Mouse (Mus musculus): ENCODE data around the gene Nfyb. TPM values are rescaled to one million over a fixed set of nuclear protein-coding genes. Genes with fewer than 3 reads are reported as not detected.
A peak's percentile ranks its signal among the peaks of the same experiment; 100 is the strongest.

Nfyb gene
- polyA plus RNA-seq, 1 experiment from 2014 or later, result 44.6 TPM

DNA sequence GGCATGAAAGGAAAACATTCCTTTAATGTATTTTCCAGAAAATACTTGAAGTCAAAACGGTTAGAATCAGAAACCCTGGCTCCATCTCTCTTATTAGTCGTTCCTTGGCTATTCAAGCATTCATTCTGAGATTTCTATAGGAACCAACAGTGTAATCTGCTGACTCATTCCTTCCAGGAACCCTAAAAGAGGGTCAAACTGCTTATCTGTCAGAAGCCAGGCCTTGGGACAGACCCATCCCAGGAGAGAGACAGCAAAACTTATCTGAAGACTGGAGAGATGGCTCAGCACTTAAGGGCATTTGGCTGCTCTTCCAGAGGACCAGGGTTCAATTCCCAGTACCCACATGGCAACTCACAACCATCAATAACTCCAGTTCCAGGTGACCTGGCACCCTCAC lies 13.1 kb upstream of the Nfyb start:
- H3K4me3 ChIP-seq (ENCODE audit: low read depth, low read length), result no peak overlapping the region
- H3K4me1 ChIP-seq (ENCODE audit: control insufficient read depth, insufficient read depth, low read length), result no peaks in the 10 kb centered on the region
- H3K9ac ChIP-seq (replicated peaks; ENCODE audit: low read depth, low read length), result no peak overlapping the region
- ATAC-seq (ENCODE audit: insufficient number of reproducible peaks, insufficient read depth, low FRiP score, low read depth), result no peak
- 55% methylated on average over 2 of the region's 2 CpGs for WGBS
- H3K27ac ChIP-seq (ENCODE audit: low read length), result no peak overlapping the region
- no peaks in the 10 kb centered on the region for H3K9me3 ChIP-seq (ENCODE audit: control insufficient read depth, low read depth, low read length)
- H3K36me3 ChIP-seq (ENCODE audit: control insufficient read depth, insufficient read depth, low read length), result no peaks in the 10 kb centered on the region
- H3K4me2 ChIP-seq (replicated peaks; ENCODE audit: low read depth, low read length), result no peak overlapping the region
- H3K27me3 ChIP-seq (ENCODE audit: control insufficient read depth, insufficient read depth, low read length), result no peaks in the 10 kb centered on the region

GRCm38 (mm10) chr10:82774841-82775240 lies 10.9 kb upstream of the Nfyb start:
- WGBS, result 90% methylated on average over 5 of the region's 5 CpGs
- Histone ChIP-seq H3K36me3 (ENCODE audit: control insufficient read depth, insufficient read depth, low read length) (no peaks in the 10 kb centered on the region), H3K4me3 (ENCODE audit: low read depth, low read length) (no peak overlapping the region), H3K4me1 (ENCODE audit: control insufficient read depth, insufficient read depth, low read length) (no peaks in the 10 kb centered on the region), H3K9ac (replicated peaks; ENCODE audit: low read depth, low read length) (no peak overlapping the region), H3K9me3 (ENCODE audit: control insufficient read depth, low read depth, low read length) (no peaks in the 10 kb centered on the region), H3K4me2 (replicated peaks; ENCODE audit: low read depth, low read length) (no peak overlapping the region), H3K27me3 (ENCODE audit: control insufficient read depth, insufficient read depth, low read length) (no peaks in the 10 kb centered on the region), H3K27ac (ENCODE audit: low read length) (no peak overlapping the region)
- ATAC-seq (ENCODE audit: insufficient number of reproducible peaks, insufficient read depth, low FRiP score, low read depth), result no peak

DNA sequence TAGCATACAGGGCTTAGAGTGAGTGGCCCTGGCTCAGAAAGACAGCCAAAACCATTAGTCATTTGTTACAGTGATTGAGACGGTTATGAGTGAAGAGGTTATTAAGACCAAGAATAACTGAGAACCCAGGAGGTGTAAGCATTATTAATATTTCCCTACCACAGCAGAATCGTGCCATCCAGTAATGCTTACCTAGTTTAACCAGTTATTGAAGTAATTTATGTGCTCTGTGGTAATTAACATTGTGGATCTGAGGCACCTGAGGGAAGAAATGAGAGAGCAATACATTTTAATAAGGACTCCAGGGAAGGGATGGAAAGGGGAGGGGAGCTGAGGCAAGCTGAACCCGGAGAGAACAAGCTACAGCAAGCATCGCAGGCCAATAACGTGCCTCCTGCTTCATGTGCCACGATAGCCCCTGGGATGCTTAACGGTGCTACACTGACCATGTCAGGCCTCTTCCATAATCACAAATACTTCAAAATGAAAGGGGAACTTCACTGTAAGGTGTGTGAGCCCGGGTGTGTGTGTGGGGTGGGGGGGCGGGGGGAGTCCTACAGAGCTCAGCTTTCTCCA lies 7.7 kb upstream of the Nfyb start:
- Histone ChIP-seq H3K27ac (ENCODE audit: low read length) (no peak overlapping the region), H3K27me3 (ENCODE audit: control insufficient read depth, insufficient read depth, low read length) (no peaks in the 10 kb centered on the region), H3K4me1 (ENCODE audit: control insufficient read depth, insufficient read depth, low read length) (no peaks in the 10 kb centered on the region), H3K4me3 (ENCODE audit: low read depth, low read length) (no peak overlapping the region), H3K4me2 (replicated peaks; ENCODE audit: low read depth, low read length) (no peak overlapping the region), H3K9ac (replicated peaks; ENCODE audit: low read depth, low read length) (no peak overlapping the region), H3K9me3 (ENCODE audit: control insufficient read depth, low read depth, low read length) (no peaks in the 10 kb centered on the region), H3K36me3 (ENCODE audit: control insufficient read depth, insufficient read depth, low read length) (no peaks in the 10 kb centered on the region)
- no peak for ATAC-seq (ENCODE audit: insufficient number of reproducible peaks, insufficient read depth, low FRiP score, low read depth)
- WGBS, result 70% methylated on average over 9 of the region's 9 CpGs

- Histone ChIP-seq H3K27ac (ENCODE audit: low read length) (no peak overlapping the region), H3K36me3 (ENCODE audit: control insufficient read depth, insufficient read depth, low read length) (no peaks in the 10 kb centered on the region), H3K4me2 (replicated peaks; ENCODE audit: low read depth, low read length) (no peak overlapping the region), H3K4me1 (ENCODE audit: control insufficient read depth, insufficient read depth, low read length) (no peaks in the 10 kb centered on the region), H3K27me3 (ENCODE audit: control insufficient read depth, insufficient read depth, low read length) (no peaks in the 10 kb centered on the region), H3K9ac (replicated peaks; ENCODE audit: low read depth, low read length) (no peak overlapping the region), H3K4me3 (ENCODE audit: low read depth, low read length) (no peak overlapping the region), H3K9me3 (ENCODE audit: control insufficient read depth, low read depth, low read length) (no peaks in the 10 kb centered on the region)
- 98% methylated on average over 2 of the region's 2 CpGs for WGBS
- no peak for ATAC-seq (ENCODE audit: insufficient number of reproducible peaks, insufficient read depth, low FRiP score, low read depth)
These were observed 6.8 kb upstream of the Nfyb start for GRCm38 (mm10) chr10:82770713-82771112.

- Histone ChIP-seq H3K4me2 (replicated peaks; ENCODE audit: low read depth, low read length) (no peak overlapping the region), H3K9me3 (ENCODE audit: control insufficient read depth, low read depth, low read length) (no peaks in the 10 kb centered on the region), H3K27me3 (ENCODE audit: control insufficient read depth, insufficient read depth, low read length) (no peaks in the 10 kb centered on the region), H3K9ac (replicated peaks; ENCODE audit: low read depth, low read length) (no peak overlapping the region), H3K4me3 (ENCODE audit: low read depth, low read length) (no peak overlapping the region), H3K4me1 (ENCODE audit: control insufficient read depth, insufficient read depth, low read length) (0 out of 2 replicates have a peak, but pooled peaks cover 4% of the 10 kb centered on the region), H3K27ac (ENCODE audit: low read length) (no peak overlapping the region), H3K36me3 (ENCODE audit: control insufficient read depth, insufficient read depth, low read length) (no peaks in the 10 kb centered on the region)
- ATAC-seq (ENCODE audit: insufficient number of reproducible peaks, insufficient read depth, low FRiP score, low read depth), result peak; percentile 51; the same call in 1 of the 2 replicates
- WGBS, result 26% methylated on average over 9 of the region's 9 CpGs
These were observed 5.0 kb upstream of the Nfyb start for GRCm38 (mm10) chr10:82768901-82769300.

DNA sequence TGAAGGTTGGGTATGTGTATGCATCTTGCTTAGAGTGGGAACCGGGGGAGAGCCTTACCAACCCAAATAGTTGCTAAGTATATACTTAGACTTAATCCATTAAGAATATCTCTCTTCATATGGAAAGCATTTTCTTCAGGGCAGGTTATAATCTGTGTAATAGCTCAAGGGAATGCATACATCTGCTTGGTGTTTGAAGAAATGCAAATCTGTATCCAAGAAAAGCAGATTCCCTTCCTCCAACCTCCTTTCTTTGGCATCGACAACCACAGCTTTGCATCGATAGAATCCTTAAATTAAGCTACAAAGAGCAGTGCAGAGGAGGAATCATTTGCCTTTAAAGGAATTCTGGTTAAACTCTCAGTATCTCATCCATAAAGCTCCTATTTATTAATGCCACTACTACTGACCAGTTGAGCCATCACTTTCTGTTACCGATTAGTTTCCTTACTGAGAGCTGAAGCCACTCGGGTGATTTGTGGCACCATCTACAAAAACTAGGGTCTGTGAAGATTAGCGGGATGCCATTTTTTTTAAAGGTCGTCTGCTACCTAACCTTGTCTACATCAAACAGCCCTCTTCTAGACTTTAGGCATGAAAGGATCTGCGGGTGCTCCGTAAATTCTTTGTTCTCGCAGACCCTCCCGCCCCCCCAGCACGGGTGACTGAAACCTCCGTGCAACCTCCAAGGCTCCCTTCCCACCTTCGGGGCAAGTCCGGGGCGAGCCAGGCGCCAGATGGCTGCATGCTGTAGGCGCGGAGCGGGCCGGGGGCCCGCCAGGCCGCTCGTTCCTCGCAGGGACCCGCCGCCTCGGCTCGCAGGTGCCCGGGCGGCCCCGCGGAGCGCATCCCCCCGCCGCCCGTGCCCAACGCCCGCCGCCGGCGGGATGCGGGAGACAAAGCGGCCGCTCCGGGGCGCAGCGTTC lies 925 bp downstream of the Nfyb start:
- Histone ChIP-seq H3K27me3 (ENCODE audit: control insufficient read depth, insufficient read depth, low read length) (no peaks in the 10 kb centered on the region), H3K4me1 (ENCODE audit: control insufficient read depth, insufficient read depth, low read length) (peaks cover 20% of the 10 kb centered on the region; the same call in 1 of the 2 replicates), H3K36me3 (ENCODE audit: control insufficient read depth, insufficient read depth, low read length) (peaks cover 31% of the 10 kb centered on the region), H3K4me2 (replicated peaks; ENCODE audit: low read depth, low read length) (peak overlapping the region; percentile 63), H3K9ac (replicated peaks; ENCODE audit: low read depth, low read length) (peak overlapping the region; percentile 97), H3K4me3 (ENCODE audit: low read depth, low read length) (peak overlapping the region; percentile 83), H3K27ac (ENCODE audit: low read length) (peak overlapping the region; percentile 98), H3K9me3 (ENCODE audit: control insufficient read depth, low read depth, low read length) (no peaks in the 10 kb centered on the region)
- under 1% methylated on average over 42 of the region's 48 CpGs for WGBS
- ATAC-seq (ENCODE audit: insufficient number of reproducible peaks, insufficient read depth, low FRiP score, low read depth), result peak; percentile 3

DNA sequence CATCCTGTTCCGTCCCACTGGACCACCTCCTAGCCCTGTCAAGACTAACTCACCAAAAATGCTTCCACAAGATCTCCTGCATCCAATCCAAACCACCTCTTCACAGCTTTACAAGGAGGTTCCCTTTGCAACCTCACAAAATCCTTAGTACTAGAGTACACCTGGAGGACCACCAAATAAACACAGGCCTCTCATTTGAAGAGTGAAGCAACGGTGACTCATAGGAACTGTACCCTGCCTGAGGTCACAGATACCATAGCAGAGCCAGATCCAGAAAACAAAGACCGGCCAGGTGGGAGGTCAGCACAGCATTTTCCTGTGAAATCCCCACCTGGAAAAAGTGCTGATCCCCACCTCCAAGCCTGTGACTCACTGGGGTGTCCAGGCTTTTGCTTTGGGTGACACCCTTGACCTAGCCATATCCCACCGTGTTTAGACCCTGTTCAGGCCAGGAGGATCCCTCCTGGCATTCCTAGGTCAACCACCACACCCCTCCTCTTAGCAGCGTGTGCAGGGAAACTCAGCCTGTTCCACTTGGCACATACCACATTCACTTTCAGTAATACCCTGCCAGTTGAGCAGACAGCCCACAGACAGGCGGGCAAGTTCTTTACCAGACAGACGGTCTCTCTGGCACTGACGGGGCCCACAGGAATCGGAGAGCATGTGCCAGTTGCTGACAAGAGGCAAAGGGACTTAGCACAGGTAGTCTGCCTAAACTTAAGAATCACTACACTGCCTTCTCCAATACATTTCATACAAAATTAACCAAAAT lies 2.7 kb downstream of the Nfyb start:
- Histone ChIP-seq H3K36me3 (ENCODE audit: control insufficient read depth, insufficient read depth, low read length) (peaks cover 49% of the 10 kb centered on the region), H3K9ac (replicated peaks; ENCODE audit: low read depth, low read length) (no peak overlapping the region), H3K27ac (ENCODE audit: low read length) (no peak overlapping the region), H3K4me3 (ENCODE audit: low read depth, low read length) (no peak overlapping the region), H3K4me2 (replicated peaks; ENCODE audit: low read depth, low read length) (no peak overlapping the region), H3K9me3 (ENCODE audit: control insufficient read depth, low read depth, low read length) (no peaks in the 10 kb centered on the region), H3K4me1 (ENCODE audit: control insufficient read depth, insufficient read depth, low read length) (peaks cover 20% of the 10 kb centered on the region; the same call in 1 of the 2 replicates), H3K27me3 (ENCODE audit: control insufficient read depth, insufficient read depth, low read length) (no peaks in the 10 kb centered on the region)
- no peak for ATAC-seq (ENCODE audit: insufficient number of reproducible peaks, insufficient read depth, low FRiP score, low read depth)
- WGBS, result 80% methylated on average over 9 of the region's 9 CpGs

DNA sequence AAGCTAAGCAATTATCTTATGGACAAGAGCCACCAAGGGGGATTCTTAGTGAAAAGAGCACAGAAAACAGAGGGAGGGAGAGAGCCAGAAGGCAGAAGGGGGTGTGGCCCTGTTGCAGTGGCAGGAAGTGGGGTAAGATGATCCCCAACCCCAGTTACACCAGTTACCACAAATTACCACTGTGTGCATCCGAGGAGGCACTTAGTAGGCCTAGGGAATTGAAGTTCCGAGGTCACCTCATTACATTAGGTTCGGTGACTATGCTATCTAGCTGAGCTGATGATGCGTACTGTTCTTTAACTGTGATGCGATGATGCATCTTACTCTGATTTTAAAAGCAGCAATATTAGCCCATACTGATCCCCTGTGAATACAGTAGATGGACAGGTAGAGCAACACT lies 4.2 kb downstream of the Nfyb start:
- Histone ChIP-seq H3K4me3 (ENCODE audit: low read depth, low read length) (no peak overlapping the region), H3K4me2 (replicated peaks; ENCODE audit: low read depth, low read length) (no peak overlapping the region), H3K36me3 (ENCODE audit: control insufficient read depth, insufficient read depth, low read length) (peaks cover 61% of the 10 kb centered on the region)

More for the DNA sequence above, 4.2 kb downstream of the Nfyb start:
- no peak overlapping the region for H3K27ac ChIP-seq (ENCODE audit: low read length)
- no peaks in the 10 kb centered on the region for H3K27me3 ChIP-seq (ENCODE audit: control insufficient read depth, insufficient read depth, low read length)
- no peak for ATAC-seq (ENCODE audit: insufficient number of reproducible peaks, insufficient read depth, low FRiP score, low read depth)
- H3K9ac ChIP-seq (replicated peaks; ENCODE audit: low read depth, low read length), result no peak overlapping the region
- no peaks in the 10 kb centered on the region for H3K9me3 ChIP-seq (ENCODE audit: control insufficient read depth, low read depth, low read length)
- H3K4me1 ChIP-seq (ENCODE audit: control insufficient read depth, insufficient read depth, low read length), result peaks cover 20% of the 10 kb centered on the region; the same call in 1 of the 2 replicates
- 91% methylated on average over 5 of the region's 5 CpGs for WGBS

All from stomach, embryonic 14.5 days (tissue).